7 mouse cellular contexts compared by ENCODE assay signal in genomic region chr5:65724311-65725054, GRCm38 (mm10). TPM values are rescaled to one million over a fixed set of nuclear protein-coding genes. Genes with fewer than 3 reads are reported as not detected.
DNase-seq lines count a peak whose midpoint lies in the region; ATAC-seq lines count a peak whose summit lies in the region.

No protein-coding gene starts in this region.

- intact Hi-C loops in left cerebral cortex, postnatal 36 days (cut with DNase I), result no loop called here

- H3K9ac ChIP-seq in intestine, embryonic 16.5 days (ENCODE audit: low read depth, low read length), result peak overlapping the region; percentile 74

- H3K27ac ChIP-seq in embryonic facial prominence, embryonic 10.5 days (replicated peaks), result peak overlapping the region; percentile 90
- peak overlapping the region; percentile 94 for H3K27ac ChIP-seq in intestine, embryonic 16.5 days (ENCODE audit: low read length)
- H3K27ac ChIP-seq in midbrain, embryonic 10.5 days (replicated peaks), result peak overlapping the region; percentile 80

- peak; percentile 76 for DNase-seq in adrenal gland, postnatal 14 days
- peak; percentile 83 for DNase-seq in embryonic facial prominence, embryonic 10.5 days (ENCODE audit: low spot score)
- peak; percentile 20 to 40 for DNase-seq in gastrocnemius, postnatal 4 days (ENCODE audit: low spot score in 2 of 2)
- peak; percentile 42 to 44 for DNase-seq in left cerebral cortex, postnatal 36 days (ENCODE audit: low spot score in 2 of 2)
- DNase-seq in midbrain, embryonic 10.5 days (ENCODE audit: low spot score), result peak; percentile 61
- peak; percentile 53 for DNase-seq in right cerebral cortex, postnatal 4 days

- peak overlapping the region; percentile 85 for H3K4me2 ChIP-seq in intestine, embryonic 16.5 days (ENCODE audit: low read depth, low read length)

- 2% methylated on average over 23 of the region's 23 CpGs for WGBS in embryonic facial prominence, embryonic 10.5 days
- under 1% methylated on average over 23 of the region's 23 CpGs for WGBS in intestine, embryonic 16.5 days
- 2% methylated on average over 23 of the region's 23 CpGs for WGBS in midbrain, embryonic 10.5 days

- peak overlapping the region; percentile 59 for H3K4me3 ChIP-seq in embryonic facial prominence, embryonic 10.5 days
- peak overlapping the region; percentile 50 for H3K4me3 ChIP-seq in intestine, embryonic 16.5 days (ENCODE audit: low read length)
- H3K4me3 ChIP-seq in midbrain, embryonic 10.5 days, result peak overlapping the region; percentile 50

- no peaks in the 10 kb centered on the region for H3K27me3 ChIP-seq in embryonic facial prominence, embryonic 10.5 days (replicated peaks; ENCODE audit: low read depth, poor library complexity, severe bottlenecking)
- H3K27me3 ChIP-seq in intestine, embryonic 16.5 days (replicated peaks; ENCODE audit: control insufficient read depth, insufficient read depth, low read length), result no peaks in the 10 kb centered on the region
- H3K27me3 ChIP-seq in midbrain, embryonic 10.5 days (ENCODE audit: low read depth, poor library complexity, severe bottlenecking), result no peaks in the 10 kb centered on the region

- H3K4me1 ChIP-seq in embryonic facial prominence, embryonic 10.5 days, result peaks cover 15% of the 10 kb centered on the region
- H3K4me1 ChIP-seq in intestine, embryonic 16.5 days (ENCODE audit: control insufficient read depth, insufficient read depth, low read length), result peaks cover 10% of the 10 kb centered on the region
- peaks cover 21% of the 10 kb centered on the region for H3K4me1 ChIP-seq in midbrain, embryonic 10.5 days

- ATAC-seq in intestine, embryonic 16.5 days, result peak; percentile 90

- H3K36me3 ChIP-seq in embryonic facial prominence, embryonic 10.5 days (replicated peaks), result no peaks in the 10 kb centered on the region
- H3K36me3 ChIP-seq in intestine, embryonic 16.5 days (ENCODE audit: control insufficient read depth, insufficient read depth, low read length), result no peaks in the 10 kb centered on the region
- H3K36me3 ChIP-seq in midbrain, embryonic 10.5 days, result no peaks in the 10 kb centered on the region

- no peaks in the 10 kb centered on the region for H3K9me3 ChIP-seq in embryonic facial prominence, embryonic 10.5 days
- no peaks in the 10 kb centered on the region for H3K9me3 ChIP-seq in intestine, embryonic 16.5 days (ENCODE audit: control insufficient read depth, low read length)
- no peaks in the 10 kb centered on the region for H3K9me3 ChIP-seq in midbrain, embryonic 10.5 days (replicated peaks)

RNA-seq across cellular contexts. Expression of gene Pds5a, which starts 26.4 kb away (rescaled TPM):
- total RNA-seq in adrenal gland, postnatal 14 days (2021), result 92.5 and 94.8 TPM in 2 replicates
- polyA plus RNA-seq in embryonic facial prominence, embryonic 10.5 days (2016; fragmentation: Nextera tagmentation; extraction: Ambion mirVana), result 93.2 and 98.1 TPM in 2 replicates
- 10 to 100 TPM; 84.5 to 85.6 TPM for total RNA-seq in gastrocnemius, postnatal 4 days (2021)
- polyA plus RNA-seq in intestine, embryonic 16.5 days (2015; fragmentation: Nextera tagmentation; extraction: Ambion mirVana), result 31.2 and 33.4 TPM in 2 replicates
- 10 to 100 TPM; 64.7 to 83.6 TPM for total RNA-seq in left cerebral cortex, postnatal 36 days (2021)
- 95.6 and 98.9 TPM in 2 replicates for polyA plus RNA-seq in midbrain, embryonic 10.5 days (2016; fragmentation: Nextera tagmentation; extraction: Ambion mirVana)

RNA-seq across cellular contexts. Expression of gene N4bp2, which starts 38.8 kb away (rescaled TPM):
- total RNA-seq in adrenal gland, postnatal 14 days (2021), result 26.2 and 27.2 TPM in 2 replicates
- 37.0 and 37.5 TPM in 2 replicates for polyA plus RNA-seq in embryonic facial prominence, embryonic 10.5 days (2016; fragmentation: Nextera tagmentation; extraction: Ambion mirVana)
- total RNA-seq in gastrocnemius, postnatal 4 days (2021), result 10 to 100 TPM; 61.3 to 67.5 TPM
- 16.4 and 16.8 TPM in 2 replicates for polyA plus RNA-seq in intestine, embryonic 16.5 days (2015; fragmentation: Nextera tagmentation; extraction: Ambion mirVana)
- total RNA-seq in left cerebral cortex, postnatal 36 days (2021), result 10 to 100 TPM in 1 of 2 experiments, 1 to 10 TPM in 1; 4.4 to 12.0 TPM
- polyA plus RNA-seq in midbrain, embryonic 10.5 days (2016; fragmentation: Nextera tagmentation; extraction: Ambion mirVana), result 30.4 and 33.3 TPM in 2 replicates

Comparison
In these comparisons a context has a peak if more than half of its experiments do, and no peak if none do; other contexts are left out.
1. Peak in every context shown above with its lines: DNase-seq, ATAC-seq, H3K4me3 ChIP-seq and H3K27ac ChIP-seq.
2. DNase-seq: peak in every context shown above with its lines; median percentile 83 in embryonic facial prominence, embryonic 10.5 days; 76 in adrenal gland, postnatal 14 days; 61 in midbrain, embryonic 10.5 days; 53 in right cerebral cortex, postnatal 4 days; 43 in left cerebral cortex, postnatal 36 days; 30 in gastrocnemius, postnatal 4 days.